Mouse (Mus musculus) neural tube, embryonic 11.5 days (tissue): Measurements from ENCODE around the gene Nmd3. TPM values are rescaled to one million over a fixed set of nuclear protein-coding genes. Genes with fewer than 3 reads are reported as not detected.
A peak's percentile ranks its signal among the peaks of the same experiment; 100 is the strongest.

Experiments used
- ATAC-seq: fragments of 200-750 bp; cut with Nextera tagmentation; 2 replicates; pipeline ENCODE4 v1.8.0; 2017; ENCODE audit warnings: moderate number of reproducible peaks, mild to moderate bottlenecking, moderate TSS enrichment, moderate library complexity; ENCODE audit not compliant: insufficient read depth, low FRiP score, low TSS enrichment
- DNase-seq: peaks from one replicate; pipeline ENCODE4 v3.0.0-alpha.2; 2015; ENCODE audit warnings: low spot score
- H3K27ac ChIP-seq: fragments of 300-500 bp; sonication (generic); 2 replicates; pipeline ENCODE4 v1.5.1; 2014; ENCODE audit warnings: low read depth, mild to moderate bottlenecking, low read length
- H3K27me3 ChIP-seq: fragments of 300-500 bp; sonication (generic); 2 replicates; pipeline ENCODE4 v1.6.1; 2014; ENCODE audit warnings: mild to moderate bottlenecking, low read length, mixed read lengths; ENCODE audit not compliant: control insufficient read depth, insufficient read depth
- H3K36me3 ChIP-seq: fragments of 300-500 bp; sonication (generic); 2 replicates; pipeline ENCODE4 v1.6.1; 2014; ENCODE audit warnings: mild to moderate bottlenecking, low read length, moderate library complexity, mixed read lengths; ENCODE audit not compliant: control insufficient read depth, insufficient read depth
- H3K4me1 ChIP-seq: fragments of 300-500 bp; sonication (generic); 2 replicates; pipeline ENCODE4 v1.6.1; 2014; ENCODE audit warnings: low read length, mixed read lengths; ENCODE audit not compliant: control insufficient read depth, insufficient read depth
- H3K4me2 ChIP-seq: fragments of 300-500 bp; sonication (generic); 2 replicates; pipeline ENCODE4 v1.6.1; 2014; ENCODE audit warnings: low read depth, mild to moderate bottlenecking, moderate library complexity
- H3K4me3 ChIP-seq: fragments of 300-500 bp; sonication (generic); 2 replicates; pipeline ENCODE4 v1.5.1; 2014; ENCODE audit warnings: low read depth, low read length
- H3K9ac ChIP-seq: fragments of 300-500 bp; sonication (generic); 2 replicates; pipeline ENCODE4 v1.6.1; 2014; ENCODE audit warnings: mild to moderate bottlenecking, low read length
- H3K9me3 ChIP-seq: fragments of 300-500 bp; sonication (generic); 2 replicates; pipeline ENCODE4 v1.6.1; 2016; ENCODE audit warnings: low read length; ENCODE audit not compliant: control insufficient read depth
- WGBS: fragments of 180-500 bp; shearing (Covaris S2); extraction: QIAGEN DNeasy Blood & Tissue Kit; methylation state at CpG from one replicate; pipeline ENCODE4 v1.1.7; 2014; 5-methylcytosine and 5-hydroxymethylcytosine counted together
- polyA plus RNA-seq: library from polyadenylated mRNA; unstranded; fragments of >200 nt; fragmentation: Nextera tagmentation; extraction: Ambion mirVana; gene quantifications from 2 replicates; pipeline ENCODE4 v1.2.1, GENCODE M21; 2014

Nmd3 gene
- polyA plus RNA-seq, 1 experiment from 2014 or later, result 144 TPM

GRCm38 (mm10) chr3:69711907-69712600 lies 9.7 kb upstream of the Nmd3 start:
- Histone ChIP-seq H3K27me3 (no peaks in the 10 kb centered on the region), H3K4me3 (no peak overlapping the region), H3K9me3 (no peaks in the 10 kb centered on the region), H3K36me3 (no peaks in the 10 kb centered on the region), H3K27ac (no peak overlapping the region), H3K9ac (no peak overlapping the region), H3K4me2 (no peak overlapping the region), H3K4me1 (no peaks in the 10 kb centered on the region)
- ATAC-seq (no peak), DNase-seq (no peak)
- WGBS, result 54% methylated on average over 8 of the region's 8 CpGs

GRCm38 (mm10) chr3:69717476-69717875 lies 4.3 kb upstream of the Nmd3 start:
- no peaks in the 10 kb centered on the region for H3K4me1 ChIP-seq
- WGBS, result 90% methylated on average over 6 of the region's 6 CpGs
- no peak overlapping the region for H3K9ac ChIP-seq
- ATAC-seq, result no peak
- no peak overlapping the region for H3K4me3 ChIP-seq
- no peak overlapping the region for H3K4me2 ChIP-seq
- H3K27ac ChIP-seq, result no peak overlapping the region
- H3K27me3 ChIP-seq, result no peaks in the 10 kb centered on the region
- DNase-seq, result no peak
- H3K36me3 ChIP-seq, result no peaks in the 10 kb centered on the region
- H3K9me3 ChIP-seq, result no peaks in the 10 kb centered on the region

DNA sequence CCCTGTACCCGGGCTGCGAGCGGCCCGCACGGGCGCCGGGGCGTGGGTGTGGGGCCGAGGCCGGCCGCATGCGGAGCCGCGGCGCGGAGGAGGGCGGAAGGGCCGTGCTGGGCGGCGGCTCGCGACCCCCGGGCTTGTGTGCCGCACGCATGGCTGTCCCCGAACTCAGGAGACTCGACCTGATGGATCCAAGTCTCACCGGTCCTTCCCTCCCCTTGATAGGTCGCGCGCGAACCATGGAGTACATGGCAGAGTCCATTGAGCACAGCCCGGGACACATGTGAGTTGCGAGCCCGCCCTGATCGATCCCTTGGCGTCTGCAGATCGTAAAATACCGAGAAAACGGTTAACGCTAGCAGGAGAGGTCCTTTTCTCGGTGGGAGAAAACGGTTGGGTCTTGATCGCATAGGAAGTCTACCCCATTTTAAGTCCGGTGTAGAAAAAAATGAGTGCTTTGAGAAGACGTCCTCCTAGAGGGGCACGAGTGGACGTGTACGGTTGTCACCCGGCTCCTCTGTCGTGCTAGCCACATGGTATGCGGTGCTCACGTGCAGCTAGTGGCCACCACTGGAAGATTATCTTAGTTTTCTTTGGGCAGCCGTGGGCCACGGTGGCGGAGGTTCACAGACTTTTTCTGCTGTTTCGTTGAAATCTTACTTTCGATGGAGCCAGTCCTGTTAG lies 542 bp downstream of the Nmd3 start:
- WGBS, result under 1% methylated on average over 57 of the region's 58 CpGs
- H3K4me1 ChIP-seq, result peaks cover 9% of the 10 kb centered on the region; the same call in 1 of the 2 replicates
- ATAC-seq, result peak; percentile 84
- peak overlapping the region; percentile 93 for H3K9ac ChIP-seq
- DNase-seq, result peak; percentile 62
- no peaks in the 10 kb centered on the region for H3K36me3 ChIP-seq
- peak overlapping the region; percentile 92 for H3K4me3 ChIP-seq
- H3K27me3 ChIP-seq, result no peaks in the 10 kb centered on the region
- H3K27ac ChIP-seq, result peak overlapping the region; percentile 88
- peak overlapping the region; percentile 68 for H3K4me2 ChIP-seq
- no peaks in the 10 kb centered on the region for H3K9me3 ChIP-seq

DNA sequence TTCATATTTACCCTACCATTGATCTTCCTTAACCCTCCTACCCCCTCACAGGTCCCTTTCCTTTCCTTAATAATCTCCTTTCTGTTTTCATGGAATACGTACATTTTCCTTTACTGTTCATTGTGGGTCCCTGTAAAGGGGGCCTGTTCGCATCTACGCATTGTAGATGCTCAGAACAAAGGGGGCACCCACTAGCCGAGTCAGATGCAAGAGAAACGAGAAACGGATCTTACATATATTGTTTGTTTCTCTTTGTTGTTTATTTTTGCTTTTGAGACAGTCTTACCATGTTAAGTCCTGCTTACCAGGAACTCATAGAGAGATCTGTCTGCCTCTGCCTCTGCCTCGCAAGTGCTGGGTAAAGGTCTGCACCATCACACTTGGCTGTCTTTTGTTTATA lies 1.4 kb downstream of the Nmd3 start:
- no peak for ATAC-seq
- DNase-seq, result no peak
- WGBS, result 32% methylated on average over 7 of the region's 7 CpGs
- Histone ChIP-seq H3K4me1 (peaks cover 9% of the 10 kb centered on the region; the same call in 1 of the 2 replicates), H3K4me2 (peak overlapping the region; percentile 68), H3K27me3 (no peaks in the 10 kb centered on the region), H3K9ac (peak overlapping the region; percentile 93), H3K9me3 (no peaks in the 10 kb centered on the region), H3K4me3 (peak overlapping the region; percentile 92), H3K27ac (no peak overlapping the region), H3K36me3 (no peaks in the 10 kb centered on the region)

- Histone ChIP-seq H3K36me3 (peaks cover 8% of the 10 kb centered on the region), H3K4me2 (no peak overlapping the region), H3K27me3 (no peaks in the 10 kb centered on the region), H3K27ac (no peak overlapping the region), H3K9me3 (no peaks in the 10 kb centered on the region), H3K4me3 (no peak overlapping the region), H3K9ac (no peak overlapping the region), H3K4me1 (no peaks in the 10 kb centered on the region)
- no peak for ATAC-seq
- DNase-seq, result no peak
These were observed 9.1 kb downstream of the Nmd3 start for GRCm38 (mm10) chr3:69730930-69731329.

DNA sequence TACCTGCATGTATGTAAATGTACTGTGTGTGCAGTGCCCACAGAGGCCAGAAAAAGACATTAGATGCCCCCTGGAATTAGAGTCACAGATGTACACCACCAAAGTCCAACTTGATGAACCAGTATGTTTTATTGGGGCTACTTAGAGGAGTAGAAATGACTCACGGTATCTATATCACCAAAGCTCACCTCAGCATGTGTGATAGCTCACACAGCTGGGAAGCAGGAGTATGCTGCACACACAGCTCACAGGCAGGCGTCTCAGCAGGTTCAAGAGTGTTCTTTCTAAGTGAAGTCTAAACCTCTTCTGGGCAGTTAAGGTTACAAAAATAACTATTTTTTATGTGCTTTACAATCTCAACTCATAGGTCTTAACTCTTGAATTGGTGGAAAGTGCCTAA lies 12.2 kb downstream of the Nmd3 start:
- Histone ChIP-seq H3K27ac (no peak overlapping the region), H3K4me1 (no peaks in the 10 kb centered on the region), H3K4me3 (no peak overlapping the region), H3K9me3 (no peaks in the 10 kb centered on the region), H3K36me3 (peaks cover 8% of the 10 kb centered on the region), H3K4me2 (no peak overlapping the region), H3K27me3 (no peaks in the 10 kb centered on the region), H3K9ac (no peak overlapping the region)
- 86% methylated on average over 2 of the region's 2 CpGs for WGBS
- DNase-seq, result no peak
- no peak for ATAC-seq

DNA sequence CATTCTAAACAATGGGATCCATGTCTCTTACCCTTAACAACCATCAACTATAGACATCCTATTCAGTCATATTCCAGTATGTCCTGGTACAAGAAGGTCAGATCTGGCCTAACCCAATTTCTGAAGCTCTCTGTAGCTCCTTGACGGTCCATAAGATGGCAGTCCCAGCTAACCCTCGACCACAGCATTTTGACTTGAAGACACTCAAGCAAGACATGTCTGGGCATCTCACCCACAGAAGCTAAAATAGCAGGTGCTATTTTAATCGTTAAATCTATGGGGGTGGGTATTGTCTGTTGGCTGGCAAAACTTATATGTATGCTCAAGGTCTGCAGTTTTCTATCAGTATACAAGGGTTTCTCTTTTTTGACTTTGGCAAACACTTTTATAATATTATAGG lies 33.4 kb downstream of the Nmd3 start:
- 89% methylated on average over 3 of the region's 3 CpGs for WGBS
- Histone ChIP-seq H3K4me3 (no peak overlapping the region), H3K4me1 (no peaks in the 10 kb centered on the region), H3K27ac (no peak overlapping the region), H3K9me3 (no peaks in the 10 kb centered on the region), H3K9ac (no peak overlapping the region), H3K4me2 (no peak overlapping the region), H3K36me3 (peaks cover 3% of the 10 kb centered on the region), H3K27me3 (no peaks in the 10 kb centered on the region)
- no peak for DNase-seq
- 0 out of 2 replicates have a peak, but pooled peaks have one; percentile 41 for ATAC-seq

- no peak overlapping the region for H3K27ac ChIP-seq
- H3K36me3 ChIP-seq, result peaks cover 3% of the 10 kb centered on the region
- H3K4me3 ChIP-seq, result no peak overlapping the region
- no peak for ATAC-seq
- no peak overlapping the region for H3K9ac ChIP-seq
- H3K4me2 ChIP-seq, result no peak overlapping the region
- DNase-seq, result no peak
- 95% methylated on average over 3 of the region's 3 CpGs for WGBS
- H3K4me1 ChIP-seq, result no peaks in the 10 kb centered on the region
- H3K27me3 ChIP-seq, result no peaks in the 10 kb centered on the region
- no peaks in the 10 kb centered on the region for H3K9me3 ChIP-seq
These were observed 34.2 kb downstream of the Nmd3 start for GRCm38 (mm10) chr3:69755968-69756367.

- Histone ChIP-seq H3K36me3 (peaks cover 3% of the 10 kb centered on the region), H3K27ac (no peak overlapping the region), H3K4me2 (no peak overlapping the region), H3K27me3 (no peaks in the 10 kb centered on the region), H3K9ac (no peak overlapping the region), H3K4me1 (no peaks in the 10 kb centered on the region), H3K9me3 (no peaks in the 10 kb centered on the region), H3K4me3 (no peak overlapping the region)
- DNase-seq (peak; percentile 41), ATAC-seq (peak; percentile 50; the same call in 1 of the 2 replicates)
- 33% methylated on average over 7 of the region's 7 CpGs for WGBS
These were observed 34.7 kb downstream of the Nmd3 start for GRCm38 (mm10) chr3:69756499-69756898.
